Mouse (Mus musculus) left cerebral cortex, postnatal 14 days (tissue): ENCODE results near the gene Dnpep. TPM values are rescaled to one million over a fixed set of nuclear protein-coding genes. Genes with fewer than 3 reads are reported as not detected.
A peak's percentile ranks its signal among the peaks of the same experiment; 100 is the strongest.

ENCODE experiments used
- DNase-seq, 2 experiments: peaks; one replicate each; pipeline ENCODE4 v3.0.0; 2021 to 2022; ENCODE audit warnings: low spot score in 2 of 2, mixed read lengths in 1 of 2
- intact Hi-C: fragments of 180-260 bp; cut with DNase I; formaldehyde crosslinking; loops from one replicate; pipeline ENCODE4 v1.15.1; 2025
- total RNA-seq, 2 experiments: library from RNA; stranded (reverse); gene quantifications; 2 replicates each; pipeline ENCODE4 v1.2.3; 2021

Gene Dnpep
- total RNA-seq, 2 experiments from 2014 or later: 60.1 to 60.8 TPM

GRCm38 (mm10) chr1:75338091-75338694 is 20.4 kb upstream of the Dnpep start:
- DNase-seq: peak in 1 of 2 experiments; percentile 58
- intact Hi-C loops: no loop called here

GRCm38 (mm10) chr1:75337097-75337496 is 19.3 kb upstream of the Dnpep start:
- intact Hi-C loops: no loop called here
- no peak for DNase-seq

- intact Hi-C loops: no loop called here
- no peak for DNase-seq
These were observed 18.7 kb upstream of the Dnpep start for GRCm38 (mm10) chr1:75336461-75336860.

- no peak for DNase-seq
- intact Hi-C loops: no loop called here
These were observed 13.5 kb upstream of the Dnpep start for GRCm38 (mm10) chr1:75331271-75331670.

GRCm38 (mm10) chr1:75327461-75327860 is 9.7 kb upstream of the Dnpep start:
- DNase-seq: no peak
- intact Hi-C loops: no loop called here

GRCm38 (mm10) chr1:75319166-75319565 is 1.4 kb upstream of the Dnpep start:
- DNase-seq: no peak
- intact Hi-C loops: no loop called here

GRCm38 (mm10) chr1:75318736-75319135 is 946 bp upstream of the Dnpep start:
- no peak for DNase-seq
- intact Hi-C loops: no loop called here

GRCm38 (mm10) chr1:75318301-75318700 is 511 bp upstream of the Dnpep start:
- intact Hi-C loops: no loop called here
- no peak for DNase-seq

GRCm38 (mm10) chr1:75316861-75317240 is 939 bp downstream of the Dnpep start:
- DNase-seq: peak; percentile 59 to 70
- intact Hi-C loops: no loop called here

- intact Hi-C loops: no loop called here
- no peak for DNase-seq
These were observed 2.1 kb downstream of the Dnpep start for GRCm38 (mm10) chr1:75315456-75316365.

GRCm38 (mm10) chr1:75315011-75315410 is 2.8 kb downstream of the Dnpep start:
- no peak for DNase-seq
- intact Hi-C loops: no loop called here

- intact Hi-C loops: no loop called here
- no peak for DNase-seq
These were observed 6.1 kb downstream of the Dnpep start for GRCm38 (mm10) chr1:75311694-75312093.

- intact Hi-C loops: no loop called here
- no peak for DNase-seq
These were observed 13.1 kb downstream of the Dnpep start for GRCm38 (mm10) chr1:75304662-75305061.

GRCm38 (mm10) chr1:75294294-75294693 is 23.5 kb downstream of the Dnpep start:
- no peak for DNase-seq
- intact Hi-C loops: loop anchor here (5.0 to 10.0 kb wide), 2 partner anchors 37 to 69 kb away; no protein-coding TSS in a partner anchor

- intact Hi-C loops: loop anchor here (5.0 to 10.0 kb wide), 2 partner anchors 36 to 69 kb away; no protein-coding TSS in a partner anchor
These were observed 24.5 kb downstream of the Dnpep start for GRCm38 (mm10) chr1:75293331-75293701.

GRCm38 (mm10) chr1:75292476-75293330 is 25.1 kb downstream of the Dnpep start:
- DNase-seq: no peak
- intact Hi-C loops: loop anchor here (5.0 to 10.0 kb wide), 2 partner anchors 35 to 68 kb away; no protein-coding TSS in a partner anchor

More at GRCm38 (mm10) chr1:75293331-75293701, 24.5 kb downstream of the Dnpep start:
- no peak for DNase-seq

- DNase-seq: no peak
- intact Hi-C loops: loop anchor here (5.0 to 10.0 kb wide), 2 partner anchors 34 to 67 kb away; no protein-coding TSS in a partner anchor
These were observed 26.5 kb downstream of the Dnpep start for GRCm38 (mm10) chr1:75291321-75291720.

GRCm38 (mm10) chr1:75290582-75290981 is 27.2 kb downstream of the Dnpep start:
- DNase-seq: peak; percentile 80 to 90
- intact Hi-C loops: loop anchor here (5.0 to 10.0 kb wide), 2 partner anchors 33 to 66 kb away; no protein-coding TSS in a partner anchor

- DNase-seq: peak in 1 of 2 experiments; percentile 48
- intact Hi-C loops: loop anchor here (5.0 to 10.0 kb wide), 2 partner anchors 33 to 65 kb away; no protein-coding TSS in a partner anchor
These were observed 27.8 kb downstream of the Dnpep start for GRCm38 (mm10) chr1:75289888-75290431.
